Mouse (Mus musculus): ENCODE data around the gene Rrp8. TPM values are rescaled to one million over a fixed set of nuclear protein-coding genes. Genes with fewer than 3 reads are reported as not detected.
"Not testable (repeated sequence)": the region's sequence is repeated elsewhere in the genome, so short reads cannot be mapped to it uniquely, and the experiment has no call there.

Rrp8 gene
- polyA plus RNA-seq, 1 experiment from 2014 or later: 32.6 TPM

DNA sequence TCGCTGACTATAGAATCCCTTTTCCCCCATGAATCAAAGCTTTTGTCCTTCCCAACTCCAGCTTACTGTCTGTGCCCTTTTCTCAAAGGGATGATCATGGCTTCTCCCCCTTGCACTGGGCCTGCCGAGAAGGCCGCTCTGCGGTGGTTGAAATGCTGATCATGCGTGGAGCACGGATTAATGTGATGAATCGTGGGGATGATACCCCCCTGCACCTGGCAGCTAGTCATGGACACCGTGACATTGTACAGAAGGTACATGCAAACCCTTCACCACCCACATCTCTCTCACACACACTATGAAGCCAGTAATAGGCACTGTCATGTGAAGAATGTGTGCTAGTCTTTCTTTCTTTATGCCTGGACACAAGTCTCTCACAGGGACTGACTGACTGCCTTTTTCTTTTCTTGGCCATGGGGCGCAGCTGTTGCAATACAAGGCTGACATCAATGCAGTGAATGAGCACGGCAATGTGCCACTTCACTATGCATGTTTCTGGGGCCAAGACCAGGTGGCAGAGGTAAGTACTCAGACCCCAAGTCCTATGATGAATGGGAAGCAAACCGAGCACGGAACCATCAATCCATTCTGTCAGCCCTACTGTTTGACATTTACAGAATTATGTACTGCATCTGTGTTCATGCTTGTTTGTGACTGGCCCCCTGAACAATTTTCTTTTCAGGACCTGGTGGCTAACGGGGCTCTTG is 3.1 kb upstream of the Rrp8 start:
- H3K4me1 ChIP-seq (ENCODE audit: control insufficient read depth, insufficient read depth, low read length): peaks cover 15% of the 10 kb centered on the region
- no peak for ATAC-seq
- H3K27me3 ChIP-seq (replicated peaks; ENCODE audit: control insufficient read depth, insufficient read depth, low read length): no peaks in the 10 kb centered on the region
- H3K4me3 ChIP-seq (ENCODE audit: low read length): no peak overlapping the region
- H3K9me3 ChIP-seq (ENCODE audit: control insufficient read depth, low read length): no peaks in the 10 kb centered on the region
- peaks cover 14% of the 10 kb centered on the region for H3K36me3 ChIP-seq (ENCODE audit: control insufficient read depth, insufficient read depth, low read length)
- 91% methylated on average over 13 of the region's 13 CpGs for WGBS
- no peak overlapping the region for H3K9ac ChIP-seq (ENCODE audit: low read depth, low read length)
- no peak overlapping the region for H3K4me2 ChIP-seq (ENCODE audit: low read depth, low read length)
- H3K27ac ChIP-seq (ENCODE audit: low read length): no peak overlapping the region

DNA sequence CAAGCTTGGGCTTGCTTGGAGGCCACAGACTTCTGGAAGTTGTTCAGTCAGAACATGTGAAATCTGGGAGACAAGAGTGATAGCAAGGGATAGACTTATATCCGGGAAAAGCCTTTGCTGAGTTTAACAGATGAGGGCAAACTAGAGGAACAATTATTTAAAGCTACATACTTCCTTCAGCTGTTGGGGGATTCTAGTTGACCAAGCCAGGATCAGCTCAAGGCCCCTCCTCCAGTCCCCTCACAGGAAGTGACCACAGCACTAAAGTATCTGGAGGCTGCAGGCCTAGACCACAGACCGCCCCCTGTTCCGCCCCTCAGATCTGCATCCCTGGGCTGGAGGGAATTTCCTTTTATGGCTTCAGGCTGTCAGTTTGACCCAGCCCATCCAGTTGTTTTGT is 1.8 kb upstream of the Rrp8 start:
- Histone ChIP-seq H3K4me1 (ENCODE audit: control insufficient read depth, insufficient read depth, low read length) (peaks cover 20% of the 10 kb centered on the region), H3K9ac (ENCODE audit: low read depth, low read length) (no peak overlapping the region), H3K27ac (ENCODE audit: low read length) (peak overlapping the region; percentile 89), H3K4me2 (ENCODE audit: low read depth, low read length) (peak overlapping the region; percentile 60), H3K36me3 (ENCODE audit: control insufficient read depth, insufficient read depth, low read length) (peaks cover 15% of the 10 kb centered on the region), H3K27me3 (replicated peaks; ENCODE audit: control insufficient read depth, insufficient read depth, low read length) (no peaks in the 10 kb centered on the region), H3K4me3 (ENCODE audit: low read length) (peak overlapping the region; percentile 18), H3K9me3 (ENCODE audit: control insufficient read depth, low read length) (no peaks in the 10 kb centered on the region)
- 20% methylated on average over 3 of the region's 3 CpGs for WGBS
- ATAC-seq: peak; percentile 39

DNA sequence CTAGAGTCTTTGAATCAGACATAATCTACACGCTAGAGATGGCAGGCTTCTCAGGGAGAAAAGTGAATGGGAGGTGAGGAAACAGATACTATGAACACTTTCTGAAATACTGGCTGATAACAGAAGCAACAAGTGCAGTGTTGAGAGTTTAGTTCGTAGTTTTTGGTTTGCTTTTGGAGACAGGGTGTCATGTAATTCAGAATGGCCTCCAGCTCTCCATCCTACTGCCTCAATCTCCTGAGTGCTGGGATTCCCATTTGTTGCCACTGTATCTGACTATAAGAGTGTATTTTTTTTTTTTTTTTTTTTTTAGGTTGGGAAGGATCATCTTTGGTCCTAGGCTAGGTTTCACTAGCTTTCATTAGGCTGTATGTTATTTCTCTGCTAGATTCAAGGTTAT is 1.1 kb upstream of the Rrp8 start:
- Histone ChIP-seq H3K36me3 (ENCODE audit: control insufficient read depth, insufficient read depth, low read length) (peaks cover 20% of the 10 kb centered on the region), H3K4me3 (ENCODE audit: low read length) (peak overlapping the region; percentile 18), H3K4me2 (ENCODE audit: low read depth, low read length) (peak overlapping the region; percentile 60), H3K27ac (ENCODE audit: low read length) (peak overlapping the region; percentile 89; the same call in 1 of the 2 replicates), H3K4me1 (ENCODE audit: control insufficient read depth, insufficient read depth, low read length) (peaks cover 17% of the 10 kb centered on the region), H3K9ac (ENCODE audit: low read depth, low read length) (peak overlapping the region; percentile 38), H3K27me3 (replicated peaks; ENCODE audit: control insufficient read depth, insufficient read depth, low read length) (no peaks in the 10 kb centered on the region), H3K9me3 (ENCODE audit: control insufficient read depth, low read length) (no peaks in the 10 kb centered on the region)
- no peak for ATAC-seq
- WGBS: 74% methylated on average over 2 of the region's 2 CpGs

GRCm38 (mm10) chr7:105737648-105738047 is 463 bp upstream of the Rrp8 start:
- peaks cover 16% of the 10 kb centered on the region; the same call in 1 of the 2 replicates for H3K4me1 ChIP-seq (ENCODE audit: control insufficient read depth, insufficient read depth, low read length)
- 23% methylated on average over 3 of the region's 3 CpGs for WGBS
- H3K27me3 ChIP-seq (replicated peaks; ENCODE audit: control insufficient read depth, insufficient read depth, low read length): no peaks in the 10 kb centered on the region
- peak overlapping the region; percentile 60 for H3K4me2 ChIP-seq (ENCODE audit: low read depth, low read length)
- H3K4me3 ChIP-seq (ENCODE audit: low read length): peak overlapping the region; percentile 84
- H3K9ac ChIP-seq (ENCODE audit: low read depth, low read length): peak overlapping the region; percentile 90
- H3K9me3 ChIP-seq (ENCODE audit: control insufficient read depth, low read length): no peaks in the 10 kb centered on the region
- H3K27ac ChIP-seq (ENCODE audit: low read length): peak overlapping the region; percentile 89
- peaks cover 20% of the 10 kb centered on the region for H3K36me3 ChIP-seq (ENCODE audit: control insufficient read depth, insufficient read depth, low read length)
- ATAC-seq: no peak

GRCm38 (mm10) chr7:105736264-105736901 is 802 bp downstream of the Rrp8 start, which contains the start of gene Ilk:
Gene Ilk, plus strand, starts transcription at chr7:105736592.
- peaks cover 16% of the 10 kb centered on the region for H3K36me3 ChIP-seq (ENCODE audit: control insufficient read depth, insufficient read depth, low read length)
- H3K4me1 ChIP-seq (ENCODE audit: control insufficient read depth, insufficient read depth, low read length): peaks cover 16% of the 10 kb centered on the region; the same call in 1 of the 2 replicates
- no peaks in the 10 kb centered on the region for H3K27me3 ChIP-seq (replicated peaks; ENCODE audit: control insufficient read depth, insufficient read depth, low read length)
- H3K27ac ChIP-seq (ENCODE audit: low read length): peak within 1 kb of the TSS; percentile 89
- peak within 1 kb of the TSS; percentile 84 for H3K4me3 ChIP-seq (ENCODE audit: low read length)
- peak; percentile 98 for ATAC-seq
- 0% methylated on average over 52 of the region's 62 CpGs for WGBS
- no peaks in the 10 kb centered on the region for H3K9me3 ChIP-seq (ENCODE audit: control insufficient read depth, low read length)
- peak within 1 kb of the TSS; percentile 90 for H3K9ac ChIP-seq (ENCODE audit: low read depth, low read length)
- peak within 1 kb of the TSS; percentile 67 for H3K4me2 ChIP-seq (ENCODE audit: low read depth, low read length)

DNA sequence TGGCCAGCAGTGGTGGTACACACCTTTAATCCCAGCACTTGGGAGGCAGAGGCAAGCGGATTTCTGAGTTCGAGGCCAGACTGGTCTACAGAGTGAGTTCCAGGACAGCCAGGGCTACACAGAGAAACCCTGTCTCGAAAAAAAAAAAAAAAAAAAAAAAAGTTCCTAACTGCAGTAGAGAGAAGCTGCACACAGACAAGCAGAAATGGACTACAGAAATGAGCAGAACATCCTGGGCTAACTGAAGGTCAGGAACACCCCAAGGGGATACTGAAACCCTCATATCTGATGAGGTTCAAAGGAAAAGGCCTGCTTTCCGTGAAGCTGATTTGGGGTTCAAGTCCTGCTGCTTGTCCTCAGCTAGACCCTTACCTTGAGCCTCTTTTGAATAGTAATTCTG is 1.7 kb downstream of the Rrp8 start:
- not testable (repeated sequence) for H3K27me3 ChIP-seq (replicated peaks; ENCODE audit: control insufficient read depth, insufficient read depth, low read length); ATAC-seq; H3K27ac ChIP-seq (ENCODE audit: low read length)

GRCm38 (mm10) chr7:105734826-105735225 is 2.4 kb downstream of the Rrp8 start:
- Histone ChIP-seq H3K9me3 (ENCODE audit: control insufficient read depth, low read length) (no peaks in the 10 kb centered on the region), H3K9ac (ENCODE audit: low read depth, low read length) (no peak overlapping the region), H3K4me2 (ENCODE audit: low read depth, low read length) (peak overlapping the region; percentile 67; the same call in 1 of the 2 replicates), H3K36me3 (ENCODE audit: control insufficient read depth, insufficient read depth, low read length) (peaks cover 6% of the 10 kb centered on the region), H3K4me1 (ENCODE audit: control insufficient read depth, insufficient read depth, low read length) (peaks cover 16% of the 10 kb centered on the region; the same call in 1 of the 2 replicates), H3K27ac (ENCODE audit: low read length) (no peak overlapping the region), H3K4me3 (ENCODE audit: low read length) (no peak overlapping the region), H3K27me3 (replicated peaks; ENCODE audit: control insufficient read depth, insufficient read depth, low read length) (no peaks in the 10 kb centered on the region)
- 85% methylated on average over 8 of the region's 8 CpGs for WGBS
- ATAC-seq: no peak

More for the DNA sequence above, 1.7 kb downstream of the Rrp8 start:
- not testable (repeated sequence) for H3K9me3 ChIP-seq (ENCODE audit: control insufficient read depth, low read length)
- Histone ChIP-seq H3K36me3 (ENCODE audit: control insufficient read depth, insufficient read depth, low read length) (peaks cover 11% of the 10 kb centered on the region), H3K4me1 (ENCODE audit: control insufficient read depth, insufficient read depth, low read length) (peaks cover 16% of the 10 kb centered on the region; the same call in 1 of the 2 replicates), H3K4me2 (ENCODE audit: low read depth, low read length) (peak overlapping the region; percentile 67), H3K4me3 (ENCODE audit: low read length) (peak overlapping the region; percentile 84), H3K9ac (ENCODE audit: low read depth, low read length) (peak overlapping the region; percentile 90)
- WGBS: 55% methylated on average over 4 of the region's 4 CpGs

GRCm38 (mm10) chr7:105733836-105734235 is 3.3 kb downstream of the Rrp8 start:
- no peak overlapping the region for H3K4me3 ChIP-seq (ENCODE audit: low read length)
- H3K27ac ChIP-seq (ENCODE audit: low read length): no peak overlapping the region
- H3K36me3 ChIP-seq (ENCODE audit: control insufficient read depth, insufficient read depth, low read length): peaks cover 6% of the 10 kb centered on the region
- H3K27me3 ChIP-seq (replicated peaks; ENCODE audit: control insufficient read depth, insufficient read depth, low read length): no peaks in the 10 kb centered on the region
- ATAC-seq: no peak
- H3K9ac ChIP-seq (ENCODE audit: low read depth, low read length): no peak overlapping the region
- WGBS: 94% methylated on average over 11 of the region's 11 CpGs
- H3K4me2 ChIP-seq (ENCODE audit: low read depth, low read length): no peak overlapping the region
- no peaks in the 10 kb centered on the region for H3K9me3 ChIP-seq (ENCODE audit: control insufficient read depth, low read length)
- H3K4me1 ChIP-seq (ENCODE audit: control insufficient read depth, insufficient read depth, low read length): 0 out of 2 replicates have a peak, but pooled peaks cover 12% of the 10 kb centered on the region

- Histone ChIP-seq H3K4me2 (ENCODE audit: low read depth, low read length) (no peak overlapping the region), H3K9me3 (ENCODE audit: control insufficient read depth, low read length) (no peaks in the 10 kb centered on the region), H3K27me3 (replicated peaks; ENCODE audit: control insufficient read depth, insufficient read depth, low read length) (no peaks in the 10 kb centered on the region), H3K4me3 (ENCODE audit: low read length) (no peak overlapping the region), H3K27ac (ENCODE audit: low read length) (no peak overlapping the region), H3K36me3 (ENCODE audit: control insufficient read depth, insufficient read depth, low read length) (peaks cover 4% of the 10 kb centered on the region), H3K4me1 (ENCODE audit: control insufficient read depth, insufficient read depth, low read length) (no peaks in the 10 kb centered on the region), H3K9ac (ENCODE audit: low read depth, low read length) (no peak overlapping the region)
- no peak for ATAC-seq
- 78% methylated on average over 6 of the region's 6 CpGs for WGBS
These were observed 8.3 kb downstream of the Rrp8 start for GRCm38 (mm10) chr7:105728701-105729428.
